Mouse (Mus musculus): ENCODE data around the gene Col6a1.

Gene Col6a1

DNA sequence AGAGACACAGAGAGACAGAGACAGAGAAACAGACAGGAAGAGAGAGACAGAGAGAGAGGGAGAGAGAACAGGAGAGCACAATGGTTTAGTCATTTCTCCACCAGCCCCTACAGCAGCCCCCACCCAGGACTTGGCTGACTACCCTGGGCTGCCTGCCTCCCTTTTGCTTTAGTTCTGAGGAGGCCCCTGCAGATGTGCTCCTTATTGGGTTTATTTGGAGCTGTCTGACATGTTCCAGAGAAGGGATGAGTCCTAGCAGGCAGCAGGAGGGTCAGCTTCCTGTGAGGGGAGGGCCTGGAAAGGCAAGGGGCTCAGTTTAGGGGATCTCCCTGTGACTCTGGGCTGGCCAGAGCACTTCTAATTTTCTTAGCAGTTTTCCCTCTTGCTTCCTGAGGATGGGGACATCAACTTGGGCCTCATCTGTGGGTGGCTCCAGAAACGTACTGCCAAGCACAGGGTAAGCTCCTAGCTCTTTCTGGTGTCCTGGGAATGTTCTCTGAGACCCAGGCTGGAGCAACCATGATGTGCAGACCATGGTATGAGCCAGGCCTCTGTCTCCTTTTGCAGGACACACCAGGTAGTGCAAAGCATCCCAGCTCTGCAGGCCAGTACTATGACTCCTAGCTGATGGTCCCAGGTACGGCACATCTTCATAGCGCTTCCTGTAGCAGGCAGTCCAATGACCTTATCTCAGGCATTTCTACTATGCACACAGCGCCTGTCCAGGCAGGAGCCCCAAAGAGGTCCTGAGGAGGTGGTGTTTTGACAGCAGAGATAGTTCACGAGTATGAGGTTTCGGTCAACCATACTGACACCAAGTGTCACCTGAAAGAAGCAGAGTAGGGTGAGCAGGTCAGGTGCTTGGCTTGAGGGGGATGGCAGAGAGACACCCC is 45.0 kb downstream of the Col6a1 start:
- no peak for DNase-seq (ENCODE audit: low spot score in 2 of 2)

GRCm38 (mm10) chr10:76678122-76678521 is 47.8 kb downstream of the Col6a1 start:
- peak; percentile 60 to 63 for DNase-seq (ENCODE audit: low spot score in 2 of 2)

GRCm38 (mm10) chr10:76675268-76675667 is 50.7 kb downstream of the Col6a1 start:
- no peak for DNase-seq (ENCODE audit: low spot score in 2 of 2)

DNA sequence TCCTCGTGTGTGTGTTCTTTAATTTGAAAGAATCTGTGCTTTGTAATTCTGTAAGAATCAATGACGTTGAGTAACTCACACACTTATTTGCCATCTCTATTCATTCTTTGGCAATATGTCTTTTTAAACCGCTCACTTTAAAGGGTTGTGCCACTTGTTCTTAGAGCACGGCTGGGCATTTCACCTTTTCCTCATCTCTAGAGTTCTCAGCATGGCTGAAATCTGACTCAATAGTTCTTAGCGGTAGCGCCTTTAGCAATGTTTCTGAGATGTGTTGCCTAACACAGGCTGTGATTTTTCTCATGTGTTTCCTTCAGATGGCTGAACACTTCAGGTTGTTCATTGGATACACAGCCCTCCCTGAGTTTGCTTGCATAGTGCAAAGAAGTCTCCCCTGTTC is 51.4 kb downstream of the Col6a1 start:
- no peak for DNase-seq (ENCODE audit: low spot score in 2 of 2)

DNA sequence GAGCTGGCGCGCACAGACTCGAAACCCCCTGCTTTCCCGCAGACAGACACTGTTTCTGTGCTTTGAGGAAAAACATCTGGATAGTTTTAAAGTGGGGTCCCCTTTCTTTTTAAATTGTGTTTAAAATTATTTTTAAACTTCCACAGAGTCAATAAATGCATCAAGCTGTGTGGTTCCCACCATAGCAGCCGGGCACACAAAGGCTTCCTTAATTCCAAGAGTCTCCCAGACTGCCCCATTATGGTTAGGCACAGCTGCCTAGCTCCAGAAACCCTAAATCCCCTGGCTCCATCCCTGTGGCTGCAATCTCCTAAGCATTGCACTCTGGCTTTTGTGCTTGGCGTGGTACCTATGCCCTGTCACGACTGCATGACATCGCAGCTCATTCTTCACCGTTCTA is 54.0 kb downstream of the Col6a1 start:
- no peak for DNase-seq (ENCODE audit: low spot score in 2 of 2)

DNA sequence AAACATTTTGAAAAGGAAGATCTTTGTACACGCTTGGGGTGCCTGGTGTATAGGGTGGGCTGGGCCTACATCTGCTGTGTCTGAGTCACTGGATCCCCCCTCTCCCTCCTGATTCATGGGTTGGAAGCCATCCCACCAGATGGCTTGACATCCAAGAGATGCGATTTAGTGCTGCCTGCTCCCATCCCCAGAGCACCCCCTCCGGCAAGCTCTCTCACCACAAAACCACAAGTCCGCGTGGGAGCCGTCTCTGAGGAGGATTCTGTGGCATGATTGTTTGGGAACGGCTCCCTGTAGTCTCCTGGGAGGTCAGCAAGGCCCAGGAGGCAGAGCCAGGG is 57.1 kb downstream of the Col6a1 start:
- peak; percentile 58 to 71 for DNase-seq (ENCODE audit: low spot score in 2 of 2)

DNA sequence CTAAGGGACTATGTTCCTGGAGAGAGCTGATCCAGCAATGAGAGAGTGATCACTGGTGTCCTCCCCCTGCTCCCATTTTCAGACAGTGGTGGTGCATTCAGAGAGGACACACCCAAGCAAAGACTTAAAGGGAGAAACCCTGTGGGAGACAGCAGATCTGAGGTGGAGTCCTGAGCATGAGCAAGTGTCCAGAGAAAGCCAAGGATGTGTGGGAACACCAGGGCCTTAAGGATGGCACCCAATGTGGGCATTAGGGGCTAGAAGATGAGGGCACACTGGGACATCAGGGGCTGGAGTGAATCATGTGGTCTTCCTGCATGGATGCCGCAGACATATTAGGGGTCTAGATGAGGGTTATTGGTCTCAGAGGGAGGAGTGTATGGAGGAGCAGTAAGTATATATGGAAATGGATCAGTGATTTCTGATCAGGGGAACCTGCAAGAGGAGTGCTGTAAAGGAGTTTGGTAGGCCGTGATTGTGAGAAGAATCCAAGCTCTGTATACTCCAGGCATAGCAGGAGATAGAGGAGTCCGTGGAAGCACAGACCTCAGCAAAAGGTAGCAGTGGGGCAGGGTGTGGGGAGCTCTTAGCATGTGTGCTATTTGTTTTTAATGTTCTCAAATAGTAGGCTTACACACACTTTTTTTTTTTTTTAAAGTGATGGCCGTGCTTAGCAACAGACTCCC is 57.6 kb downstream of the Col6a1 start:
- DNase-seq (ENCODE audit: low spot score in 2 of 2) = no peak

GRCm38 (mm10) chr10:76667197-76667805 is 58.7 kb downstream of the Col6a1 start:
- DNase-seq (ENCODE audit: low spot score in 2 of 2) = no peak

- DNase-seq (ENCODE audit: low spot score in 2 of 2) = no peak
Observed at GRCm38 (mm10) chr10:76665551-76665950, 60.4 kb downstream of the Col6a1 start.

DNA sequence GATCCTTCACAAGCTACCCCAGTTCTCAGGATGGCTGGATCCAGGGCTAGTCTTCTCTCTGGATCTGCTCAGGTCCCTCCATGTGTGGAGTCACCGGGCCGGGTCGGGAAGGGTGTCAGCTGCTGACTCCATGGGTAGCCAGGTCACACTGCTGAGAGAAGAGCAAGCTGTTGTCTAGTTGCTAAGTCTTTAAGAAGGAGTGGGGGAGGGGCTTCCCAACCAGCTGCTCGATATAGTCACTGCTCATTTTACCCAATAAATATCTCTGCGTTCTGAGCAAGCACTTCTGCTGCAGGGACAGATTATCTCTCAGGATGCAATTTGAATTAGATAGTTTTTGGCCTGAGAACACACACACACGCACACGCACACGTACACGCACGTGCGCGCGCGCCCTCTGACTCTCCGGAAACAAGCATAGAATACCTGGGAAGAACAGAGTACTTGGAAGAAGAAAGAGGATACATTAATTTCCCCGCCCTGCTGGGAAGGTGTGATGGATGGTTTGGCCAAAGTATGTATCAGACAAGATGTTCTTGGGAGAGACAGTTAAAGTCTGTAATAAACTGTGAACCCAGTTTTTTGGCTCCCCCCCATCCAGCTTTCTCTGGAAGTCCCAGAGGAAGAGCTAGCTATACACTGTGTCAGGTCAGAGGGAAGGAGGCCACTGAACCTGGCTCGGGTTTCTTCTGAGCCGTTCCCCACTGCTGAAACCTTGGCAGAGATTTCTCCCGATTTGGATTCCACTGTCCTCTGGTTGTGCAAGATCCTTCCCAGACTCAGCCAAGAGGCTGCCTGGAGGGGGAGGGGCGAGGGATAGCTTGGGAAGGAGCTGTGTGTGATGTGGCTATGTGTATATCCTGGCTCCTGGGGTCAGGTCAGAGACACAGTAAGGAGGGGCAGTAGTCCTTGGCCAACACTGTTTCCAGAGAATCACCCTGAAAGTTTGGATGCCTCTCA is 61.5 kb downstream of the Col6a1 start:
- no peak for DNase-seq (ENCODE audit: low spot score in 2 of 2)

All from right cerebral cortex, postnatal 10 days (tissue).